Mouse (Mus musculus) brain, adult 10 weeks (tissue): ENCODE data around the gene Zbtb18. TPM values are rescaled to one million over a fixed set of nuclear protein-coding genes. Genes with fewer than 3 reads are reported as not detected.

Source experiments
- polyA plus RNA-seq: library from polyadenylated mRNA; stranded (reverse); fragments of 350-450 nt; fragmentation: Illumina TruSeq; extraction: RNeasy Lipid Tissue Mini Kit (QIAGEN cat#74804); gene quantifications from one replicate; pipeline ENCODE4 v1.2.3, GENCODE M21; 2015; ENCODE audit warnings: low read depth, low replicate concordance

Gene Zbtb18
- 250 TPM for polyA plus RNA-seq

DNA sequence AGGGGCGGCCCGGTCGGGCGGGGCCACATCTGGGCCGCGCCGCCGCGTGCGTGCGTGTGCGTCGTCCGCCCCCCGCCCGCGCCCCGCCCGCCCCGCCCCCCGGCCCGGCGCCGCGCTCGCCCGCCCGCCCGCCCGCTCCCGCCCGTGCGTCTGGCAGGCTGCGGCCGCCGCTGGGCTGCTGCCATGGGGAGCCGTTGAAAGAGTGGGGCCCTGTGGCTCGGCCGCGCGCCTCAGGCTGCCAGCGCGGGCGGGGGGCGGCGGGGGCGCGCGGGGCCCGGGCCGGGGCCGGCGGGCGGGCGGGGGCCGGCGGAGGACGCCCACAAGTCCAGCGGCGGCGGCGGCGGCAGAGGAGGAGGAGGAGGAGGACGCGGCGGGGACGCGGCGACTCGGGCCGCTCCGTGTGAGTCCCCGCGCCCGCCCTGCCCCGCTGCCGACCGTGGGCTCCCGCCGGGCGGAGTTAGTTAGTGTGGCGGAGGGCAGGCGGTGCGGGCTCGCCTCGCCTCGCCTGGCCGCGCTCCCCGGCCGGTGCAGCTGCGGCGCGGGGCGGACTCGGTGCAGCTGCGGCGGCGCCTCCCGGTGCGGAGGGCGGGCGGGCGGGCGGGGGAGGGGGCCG lies at the start of gene Zbtb18:
Zbtb18 (plus strand) TSS at position 156 of the 613 bp plus-strand sequence.

Other genes starting within 250 kb of the Zbtb18 start
- gene Akt3, start 184.1 kb upstream of the Zbtb18 start, polyA plus RNA-seq = 87.2 TPM